Comparison of ENCODE assay signal across 23 mouse cellular contexts in the genomic region with DNA sequence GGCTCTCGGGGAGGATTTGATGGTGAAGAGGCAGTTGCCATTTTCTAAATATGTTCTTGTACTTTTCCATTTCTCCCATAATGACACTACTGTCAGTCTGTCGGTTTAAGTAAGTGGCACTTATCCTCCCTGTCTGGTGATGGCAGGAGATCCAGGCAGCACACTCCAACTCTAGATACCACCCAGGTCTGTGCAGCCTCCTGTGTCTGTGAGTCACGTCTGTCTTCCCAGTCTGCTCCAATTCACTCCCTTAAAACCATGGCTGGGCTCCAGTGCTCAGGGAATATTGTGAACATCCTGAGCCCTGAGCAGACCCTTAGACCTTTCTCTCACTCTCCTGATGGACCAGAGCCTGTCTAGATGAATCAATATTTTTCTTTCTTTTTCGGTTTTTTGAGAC.
"Had no signal": no experiment of that assay in that cellular context is flagged by ENCODE, and none has a peak within 500 bp of the region (broad histone marks: within the 10 kb centered on the region; RNA-seq: fewer than 3 reads in every experiment).

No protein-coding gene starts in this region.

- DNase-seq: kidney, adult 18-20 months; kidney, adult 9 months; kidney, postnatal 14 days; kidney, postnatal 4 days; left cerebral cortex, postnatal 4 days; lung, adult 18-20 months; lung, postnatal 10 days; lung, postnatal 36 days; right cerebral cortex, postnatal 25 days; spleen, adult 18-20 months; thymus, postnatal 25 days had no signal

- H3K27ac ChIP-seq: intestine, embryonic 15.5 days; limb, embryonic 12.5 days; limb, embryonic 15.5 days; liver, embryonic 12.5 days; liver, embryonic 15.5 days; lung, embryonic 15.5 days; midbrain, embryonic 10.5 days; midbrain, embryonic 13.5 days; neural tube, embryonic 13.5 days; stomach, embryonic 15.5 days had no signal

- H3K4me1 ChIP-seq: intestine, embryonic 15.5 days; limb, embryonic 15.5 days; liver, embryonic 12.5 days; liver, embryonic 15.5 days; lung, embryonic 15.5 days; megakaryocyte, embryonic 14.5 days; midbrain, embryonic 10.5 days; midbrain, embryonic 13.5 days; neural tube, embryonic 13.5 days; stomach, embryonic 15.5 days had no signal

- H3K4me3 ChIP-seq: intestine, embryonic 15.5 days; limb, embryonic 12.5 days; limb, embryonic 15.5 days; liver, embryonic 12.5 days; liver, embryonic 15.5 days; lung, embryonic 15.5 days; megakaryocyte, embryonic 14.5 days; midbrain, embryonic 10.5 days; midbrain, embryonic 13.5 days; myocyte; neural tube, embryonic 13.5 days; stomach, embryonic 15.5 days had no signal
